Mouse (Mus musculus): ENCODE data around the gene Olfr1413. TPM values are rescaled to one million over a fixed set of nuclear protein-coding genes. Genes with fewer than 3 reads are reported as not detected.

Olfr1413 gene
- polyA plus RNA-seq (2012; ENCODE audit: insufficient read depth, insufficient read length, missing spikeins) = not detected in 2 replicates

GRCm38 (mm10) chr1:92571022-92571421 lies at the start of gene Olfr1413:
Gene Olfr1413, plus strand, starts transcription at chr1:92571322.
- no peak for TF ChIP-seq CTCF (IDR thresholded peaks at IDR 0.05; ENCODE audit: low read depth, low read length)
- TF ChIP-seq POLR2A (IDR thresholded peaks at IDR 0.05; ENCODE audit: borderline replicate concordance, low read depth, low read length) = no peak

GRCm38 (mm10) chr1:92521376-92521775 lies 49.7 kb upstream of the Olfr1413 start:
- TF ChIP-seq POLR2A (IDR thresholded peaks at IDR 0.05; ENCODE audit: borderline replicate concordance, low read depth, low read length) (no peak), CTCF (IDR thresholded peaks at IDR 0.05; ENCODE audit: low read depth, low read length) (peak; percentile 78)
- Histone ChIP-seq H3K27ac (ENCODE audit: insufficient read depth, low read depth, low read length) (no peak overlapping the region), H3K4me1 (ENCODE audit: control insufficient read depth, insufficient read depth, low read length) (no peaks in the 10 kb centered on the region), H3K4me3 (ENCODE audit: insufficient read depth, low read length) (no peak overlapping the region)

More at GRCm38 (mm10) chr1:92571022-92571421, at the start of gene Olfr1413:
- Histone ChIP-seq H3K27ac (ENCODE audit: insufficient read depth, low read depth, low read length) (no peak within 1 kb of the TSS), H3K4me1 (ENCODE audit: control insufficient read depth, insufficient read depth, low read length) (no peaks in the 10 kb centered on the region), H3K4me3 (ENCODE audit: insufficient read depth, low read length) (no peak within 1 kb of the TSS)

GRCm38 (mm10) chr1:92523764-92524163 lies 47.4 kb upstream of the Olfr1413 start:
- no peak overlapping the region for H3K4me3 ChIP-seq (ENCODE audit: insufficient read depth, low read length)
- TF ChIP-seq POLR2A (IDR thresholded peaks at IDR 0.05; ENCODE audit: borderline replicate concordance, low read depth, low read length) (no peak), CTCF (IDR thresholded peaks at IDR 0.05; ENCODE audit: low read depth, low read length) (no peak)
- no peaks in the 10 kb centered on the region for H3K4me1 ChIP-seq (ENCODE audit: control insufficient read depth, insufficient read depth, low read length)
- no peak overlapping the region for H3K27ac ChIP-seq (ENCODE audit: insufficient read depth, low read depth, low read length)

- Histone ChIP-seq H3K4me3 (ENCODE audit: insufficient read depth, low read length) (no peak overlapping the region), H3K4me1 (ENCODE audit: control insufficient read depth, insufficient read depth, low read length) (no peaks in the 10 kb centered on the region), H3K27ac (ENCODE audit: insufficient read depth, low read depth, low read length) (no peak overlapping the region)
- no peak for TF ChIP-seq POLR2A (IDR thresholded peaks at IDR 0.05; ENCODE audit: borderline replicate concordance, low read depth, low read length)
These were observed 34.1 kb upstream of the Olfr1413 start for GRCm38 (mm10) chr1:92536972-92537371.

GRCm38 (mm10) chr1:92539071-92539470 lies 32.1 kb upstream of the Olfr1413 start:
- H3K4me3 ChIP-seq (ENCODE audit: insufficient read depth, low read length) = no peak overlapping the region
- no peak overlapping the region for H3K27ac ChIP-seq (ENCODE audit: insufficient read depth, low read depth, low read length)
- H3K4me1 ChIP-seq (ENCODE audit: control insufficient read depth, insufficient read depth, low read length) = no peaks in the 10 kb centered on the region
- TF ChIP-seq CTCF (IDR thresholded peaks at IDR 0.05; ENCODE audit: low read depth, low read length) = no peak
- no peak for TF ChIP-seq POLR2A (IDR thresholded peaks at IDR 0.05; ENCODE audit: borderline replicate concordance, low read depth, low read length)

GRCm38 (mm10) chr1:92545929-92546328 lies 25.2 kb upstream of the Olfr1413 start:
- Histone ChIP-seq H3K27ac (ENCODE audit: insufficient read depth, low read depth, low read length) (no peak overlapping the region), H3K4me1 (ENCODE audit: control insufficient read depth, insufficient read depth, low read length) (no peaks in the 10 kb centered on the region), H3K4me3 (ENCODE audit: insufficient read depth, low read length) (no peak overlapping the region)
- no peak for TF ChIP-seq CTCF (IDR thresholded peaks at IDR 0.05; ENCODE audit: low read depth, low read length)
- TF ChIP-seq POLR2A (IDR thresholded peaks at IDR 0.05; ENCODE audit: borderline replicate concordance, low read depth, low read length) = no peak

- Histone ChIP-seq H3K27ac (ENCODE audit: insufficient read depth, low read depth, low read length) (no peak within 1 kb of the TSS), H3K4me1 (ENCODE audit: control insufficient read depth, insufficient read depth, low read length) (no peaks in the 10 kb centered on the region), H3K4me3 (ENCODE audit: insufficient read depth, low read length) (no peak within 1 kb of the TSS)
- TF ChIP-seq CTCF (IDR thresholded peaks at IDR 0.05; ENCODE audit: low read depth, low read length) (no peak), POLR2A (IDR thresholded peaks at IDR 0.05; ENCODE audit: borderline replicate concordance, low read depth, low read length) (no peak)
These were observed 14.4 kb downstream of the Olfr1413 start, which contains the start of gene Olfr1412 for GRCm38 (mm10) chr1:92585479-92585878. Gene Olfr1412, plus strand, starts transcription at chr1:92585779.

GRCm38 (mm10) chr1:92594111-92594510 lies 23.0 kb downstream of the Olfr1413 start, which contains the start of gene Olfr1411:
Gene Olfr1411, plus strand, starts transcription at chr1:92594411.
- H3K4me1 ChIP-seq (ENCODE audit: control insufficient read depth, insufficient read depth, low read length) = no peaks in the 10 kb centered on the region
- H3K27ac ChIP-seq (ENCODE audit: insufficient read depth, low read depth, low read length) = no peak within 1 kb of the TSS
- TF ChIP-seq POLR2A (IDR thresholded peaks at IDR 0.05; ENCODE audit: borderline replicate concordance, low read depth, low read length) (no peak), CTCF (IDR thresholded peaks at IDR 0.05; ENCODE audit: low read depth, low read length) (no peak)
- H3K4me3 ChIP-seq (ENCODE audit: insufficient read depth, low read length) = no peak within 1 kb of the TSS

- Histone ChIP-seq H3K4me3 (ENCODE audit: insufficient read depth, low read length) (no peak overlapping the region), H3K27ac (ENCODE audit: insufficient read depth, low read depth, low read length) (no peak overlapping the region), H3K4me1 (ENCODE audit: control insufficient read depth, insufficient read depth, low read length) (no peaks in the 10 kb centered on the region)
- TF ChIP-seq CTCF (IDR thresholded peaks at IDR 0.05; ENCODE audit: low read depth, low read length) (no peak), POLR2A (IDR thresholded peaks at IDR 0.05; ENCODE audit: borderline replicate concordance, low read depth, low read length) (no peak)
These were observed 24.9 kb downstream of the Olfr1413 start for GRCm38 (mm10) chr1:92596019-92596418.

- H3K4me3 ChIP-seq (ENCODE audit: insufficient read depth, low read length) = no peak within 1 kb of the TSS
- TF ChIP-seq CTCF (IDR thresholded peaks at IDR 0.05; ENCODE audit: low read depth, low read length) (no peak), POLR2A (IDR thresholded peaks at IDR 0.05; ENCODE audit: borderline replicate concordance, low read depth, low read length) (no peak)
- H3K27ac ChIP-seq (ENCODE audit: insufficient read depth, low read depth, low read length) = no peak within 1 kb of the TSS
These were observed 34.4 kb downstream of the Olfr1413 start, which contains the start of gene Olfr1410 for GRCm38 (mm10) chr1:92605482-92605881. Gene Olfr1410, plus strand, starts transcription at chr1:92605782.

More at GRCm38 (mm10) chr1:92605482-92605881, 34.4 kb downstream of the Olfr1413 start, which contains the start of gene Olfr1410:
- no peaks in the 10 kb centered on the region for H3K4me1 ChIP-seq (ENCODE audit: control insufficient read depth, insufficient read depth, low read length)

Measured in bone marrow macrophage, adult 2 months (primary cell).